ENCODE assay signal across 23 mouse cellular contexts in the genomic region with DNA sequence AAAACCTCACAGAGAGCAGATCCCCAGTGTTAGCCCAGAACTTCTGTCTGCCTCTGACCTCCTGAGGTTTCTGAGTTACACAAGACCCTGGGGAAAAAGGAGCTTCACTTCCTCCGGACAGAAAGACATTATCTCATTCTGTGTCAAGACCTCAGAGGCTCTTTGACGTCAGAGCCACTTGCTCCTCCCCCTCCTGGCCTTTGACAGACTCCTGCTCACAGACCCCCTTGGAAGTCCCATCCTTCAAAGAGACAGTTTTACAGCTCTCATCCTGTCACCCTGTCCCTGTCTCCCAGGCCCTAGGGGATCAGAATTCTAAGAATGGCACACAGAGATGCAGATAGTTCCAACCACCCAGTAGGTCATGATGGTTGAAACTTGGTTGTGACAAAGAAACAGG.
A peak's percentile ranks its signal among the peaks of the same experiment; 100 is the strongest.
DNase-seq lines count a peak whose midpoint lies in the region; ATAC-seq lines count a peak whose summit lies in the region.
"Had no signal": no experiment of that assay in that cellular context is flagged by ENCODE, and none has a peak within 500 bp of the region (broad histone marks: within the 10 kb centered on the region; RNA-seq: fewer than 3 reads in every experiment).

No protein-coding gene starts in this region.

- no peaks in the 10 kb centered on the region for H3K36me3 ChIP-seq in midbrain, embryonic 16.5 days (ENCODE audit: control insufficient read depth, insufficient read depth, low read length)
- H3K36me3 ChIP-seq: heart, embryonic 15.5 days; hindbrain, embryonic 15.5 days; midbrain, embryonic 13.5 days; neural tube, embryonic 15.5 days had no signal

- intact Hi-C loops in heart, postnatal 36 days (cut with DNase I) = no loop called here

- DNase-seq in heart, adult 18-20 months = peak; percentile 12 to 38
- DNase-seq in heart, postnatal 36 days = no peak
- DNase-seq in adrenal gland, postnatal 14 days = peak; percentile 10
- peak; percentile 14 for DNase-seq in heart, postnatal 4 days
- DNase-seq in kidney, postnatal 10 days = peak; percentile 77
- DNase-seq in right cerebral cortex, postnatal 10 days (ENCODE audit: low spot score in 2 of 2) = no peak
- DNase-seq in layer of hippocampus, adult 9-10 months (ENCODE audit: low spot score) = no peak
- DNase-seq: cerebellum, adult 11-12 months; forebrain, postnatal 0 days; gastrocnemius, postnatal 10 days; liver; lung, adult 2 months; lung, postnatal 4 days; thymus, postnatal 25 days had no signal

- H3K9me3 ChIP-seq in midbrain, embryonic 16.5 days (replicated peaks; ENCODE audit: control insufficient read depth, low read length, poor library complexity, severe bottlenecking) = no peaks in the 10 kb centered on the region
- H3K9me3 ChIP-seq: heart, embryonic 15.5 days; hindbrain, embryonic 15.5 days; midbrain, embryonic 13.5 days; neural tube, embryonic 15.5 days had no signal

- H3K4me3 ChIP-seq in midbrain, embryonic 16.5 days (ENCODE audit: low read depth, low read length) = no peak overlapping the region
- H3K4me3 ChIP-seq: heart, embryonic 15.5 days; hindbrain, embryonic 15.5 days; midbrain, embryonic 13.5 days; myocyte; neural tube, embryonic 15.5 days had no signal

- WGBS in midbrain, embryonic 16.5 days = 44% methylated on average over 2 of the region's 2 CpGs

- H3K4me2 ChIP-seq in midbrain, embryonic 16.5 days (ENCODE audit: low read length) = no peak overlapping the region
- H3K4me2 ChIP-seq: heart, embryonic 15.5 days; hindbrain, embryonic 15.5 days; midbrain, embryonic 13.5 days; neural tube, embryonic 15.5 days had no signal

- no peaks in the 10 kb centered on the region for H3K4me1 ChIP-seq in midbrain, embryonic 16.5 days (ENCODE audit: control insufficient read depth, insufficient read depth, low read length)
- H3K4me1 ChIP-seq: heart, embryonic 15.5 days; hindbrain, embryonic 15.5 days; midbrain, embryonic 13.5 days had no signal

- H3K9ac ChIP-seq in midbrain, embryonic 16.5 days (ENCODE audit: low read depth, low read length) = no peak overlapping the region
- H3K9ac ChIP-seq: forebrain, postnatal 0 days; heart, embryonic 15.5 days; hindbrain, embryonic 15.5 days; midbrain, embryonic 13.5 days; neural tube, embryonic 15.5 days had no signal

- no peak overlapping the region for H3K27ac ChIP-seq in midbrain, embryonic 16.5 days (ENCODE audit: low read length)
- H3K27ac ChIP-seq: heart, embryonic 15.5 days; hindbrain, embryonic 15.5 days; midbrain, embryonic 13.5 days; neural tube, embryonic 15.5 days had no signal

- H3K27me3 ChIP-seq in midbrain, embryonic 16.5 days (ENCODE audit: control insufficient read depth, insufficient read depth, low read depth, low read length) = no peaks in the 10 kb centered on the region
- H3K27me3 ChIP-seq: heart, embryonic 15.5 days; hindbrain, embryonic 15.5 days; midbrain, embryonic 13.5 days; neural tube, embryonic 15.5 days; Patski had no signal

- no peak for ATAC-seq in midbrain, embryonic 16.5 days
- ATAC-seq: activated CD4-positive, CD25-positive, alpha-beta regulatory T cell, adult 4 months; forebrain, postnatal 0 days; intestine, postnatal 0 days; midbrain, embryonic 13.5 days; Patski had no signal

Comparison
In these comparisons a context has a peak if more than half of its experiments do, and no peak if none do; other contexts are left out.
1. DNase-seq: peak in heart, adult 18-20 months (2 of 2), adrenal gland, postnatal 14 days (single experiment), heart, postnatal 4 days (single experiment) and kidney, postnatal 10 days (single experiment); none in heart, postnatal 36 days (0 of 2), right cerebral cortex, postnatal 10 days (0 of 2) and layer of hippocampus, adult 9-10 months (single experiment).